Mouse (Mus musculus) heart, postnatal 0 days (tissue): ENCODE measurements at regions not wholly inside any gene's neighbourhood (a gene's known extent, or its start where the extent isn't known, plus 50 kb on each side); places are given as distances from the start of the nearest gene placed in this dataset.

Experiments used
- ATAC-seq: fragments of 200-750 bp; cut with Nextera tagmentation; 2 replicates; pipeline ENCODE4 v1.8.0; 2017; ENCODE audit warnings: low read depth, moderate number of reproducible peaks, moderate library complexity; ENCODE audit not compliant: insufficient read depth
- DNase-seq: peaks from one replicate; pipeline ENCODE4 v3.0.0-alpha.2; 2016; ENCODE audit warnings: low spot score
- H3K27ac ChIP-seq: fragments of 300-500 bp; sonication (generic); 2 replicates; pipeline ENCODE4 v1.5.1; 2014; ENCODE audit warnings: low read depth, mild to moderate bottlenecking
- H3K27me3 ChIP-seq: fragments of 300-500 bp; sonication (generic); 2 replicates; pipeline ENCODE4 v1.6.1; 2014; ENCODE audit warnings: low read length, mixed read lengths; ENCODE audit not compliant: control insufficient read depth, insufficient read depth
- H3K36me3 ChIP-seq: fragments of 300-500 bp; sonication (generic); replicated peaks from 2 replicates; pipeline ENCODE4 v1.6.1; 2014; ENCODE audit warnings: low read length, mixed read lengths; ENCODE audit not compliant: control insufficient read depth, insufficient read depth
- H3K4me1 ChIP-seq: fragments of 300-500 bp; sonication (generic); 2 replicates; pipeline ENCODE4 v1.6.1; 2014; ENCODE audit warnings: antibody characterized with exemption; ENCODE audit not compliant: control insufficient read depth, insufficient read depth
- H3K4me2 ChIP-seq: fragments of 300-500 bp; sonication (generic); 2 replicates; pipeline ENCODE4 v1.6.1; 2014; ENCODE audit warnings: low read depth, mild to moderate bottlenecking, low read length, moderate library complexity
- H3K4me3 ChIP-seq: fragments of 300-500 bp; sonication (generic); 2 replicates; pipeline ENCODE4 v1.5.1; 2014; ENCODE audit warnings: low read depth, low read length
- H3K9ac ChIP-seq: fragments of 300-500 bp; sonication (generic); replicated peaks from 2 replicates; pipeline ENCODE4 v1.6.1; 2014; ENCODE audit warnings: low read depth, low read length, mixed read lengths
- H3K9me3 ChIP-seq: fragments of 300-500 bp; sonication (generic); replicated peaks from 2 replicates; pipeline ENCODE4 v1.6.1; 2016; ENCODE audit warnings: low read length; ENCODE audit not compliant: control insufficient read depth
- CTCF ChIP-seq: IDR thresholded peaks from 2 replicates; pipeline ENCODE4 v1.5.1; 2016; ENCODE audit warnings: antibody characterized with exemption, control low read depth, low read depth
- EP300 ChIP-seq: IDR thresholded peaks from 2 replicates; pipeline ENCODE4 v1.6.1; 2016; ENCODE audit warnings: antibody characterized with exemption, low read depth
- WGBS: fragments of 180-500 bp; shearing (Covaris S2); extraction: QIAGEN DNeasy Blood & Tissue Kit; methylation state at CpG from one replicate; pipeline ENCODE4 v1.1.7; 2014; 5-methylcytosine and 5-hydroxymethylcytosine counted together

DNA sequence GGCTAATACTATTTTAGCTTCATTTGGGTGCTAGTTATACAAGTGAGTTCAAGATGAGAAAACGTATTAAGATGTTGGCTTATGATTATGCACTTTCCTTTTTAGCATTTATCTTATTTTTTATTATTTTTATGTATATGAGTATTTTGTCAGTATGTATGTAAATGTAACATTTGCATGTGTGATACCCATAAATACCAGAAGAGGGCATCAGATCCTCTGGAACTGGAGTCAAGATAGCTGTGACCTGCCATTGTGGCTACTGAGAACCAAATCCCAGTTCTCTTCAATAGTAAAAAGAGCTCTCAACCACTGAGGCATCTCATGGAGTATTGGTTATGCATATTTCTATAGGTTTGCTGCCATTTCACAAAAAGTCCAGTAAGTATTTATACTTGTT is 83.3 kb downstream of the Insig2 start:
- H3K4me2 ChIP-seq: no peak overlapping the region
- ATAC-seq: no peak
- DNase-seq: no peak

DNA sequence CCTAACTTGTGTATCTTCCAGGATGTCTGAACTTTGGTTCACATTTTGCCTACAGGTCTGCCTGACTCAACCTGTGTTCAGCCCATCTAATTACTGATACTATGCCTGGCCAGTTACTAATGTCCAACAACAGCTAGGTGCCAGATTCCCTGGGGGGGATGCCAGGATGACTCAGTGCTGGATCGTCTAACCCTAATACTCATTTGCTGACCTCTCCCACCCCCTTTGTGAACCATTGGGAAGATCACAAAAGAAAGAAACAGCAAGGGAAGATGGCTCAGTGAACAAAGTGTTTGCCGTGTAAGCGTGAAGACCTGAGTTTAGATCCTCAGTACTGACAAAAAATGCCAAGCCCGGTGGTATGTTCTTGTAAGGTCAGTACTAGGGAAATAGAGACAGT is 81.7 kb downstream of the Insig2 start:
- H3K27me3 ChIP-seq: no peaks in the 10 kb centered on the region
- H3K9ac ChIP-seq: no peak overlapping the region
- H3K27ac ChIP-seq: no peak overlapping the region
- no peak for ATAC-seq
- H3K4me3 ChIP-seq: no peak overlapping the region
- no peak for DNase-seq
- H3K4me2 ChIP-seq: no peak overlapping the region
- H3K9me3 ChIP-seq: no peaks in the 10 kb centered on the region
- WGBS: 85% methylated on average over 4 of the region's 4 CpGs
- no peaks in the 10 kb centered on the region for H3K36me3 ChIP-seq
- TF ChIP-seq EP300 (no peak), CTCF (no peak)
- no peaks in the 10 kb centered on the region for H3K4me1 ChIP-seq

More for the DNA sequence above, 83.3 kb downstream of the Insig2 start:
- Histone ChIP-seq H3K36me3 (no peaks in the 10 kb centered on the region), H3K27me3 (no peaks in the 10 kb centered on the region), H3K9me3 (no peaks in the 10 kb centered on the region), H3K4me1 (no peaks in the 10 kb centered on the region), H3K4me3 (no peak overlapping the region), H3K9ac (no peak overlapping the region), H3K27ac (no peak overlapping the region)
- WGBS: 46% methylated on average over 1 of the region's 1 CpGs
- TF ChIP-seq CTCF (peak; percentile 33), EP300 (no peak)

DNA sequence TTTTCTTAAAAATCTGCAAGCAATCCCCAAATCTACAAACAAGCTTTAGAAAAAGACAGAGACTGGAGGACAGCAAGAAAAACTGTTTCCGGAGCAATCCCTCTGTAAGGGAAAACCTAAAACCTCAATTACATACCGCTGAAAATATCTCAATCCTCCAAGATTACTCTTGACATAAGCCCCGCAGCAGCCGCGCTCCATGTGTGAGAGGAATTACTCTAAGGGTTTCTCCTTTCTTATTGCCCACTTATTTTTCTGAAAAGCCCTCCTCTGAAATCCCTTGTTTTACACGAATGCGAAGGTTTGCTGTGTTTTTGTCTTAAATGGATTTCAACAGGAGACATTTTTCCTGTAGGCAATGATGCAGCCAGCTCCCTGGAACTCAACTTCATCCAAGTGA is 80.3 kb downstream of the Insig2 start:
- Histone ChIP-seq H3K36me3 (no peaks in the 10 kb centered on the region), H3K4me3 (no peak overlapping the region), H3K4me2 (no peak overlapping the region), H3K9me3 (no peaks in the 10 kb centered on the region), H3K9ac (no peak overlapping the region), H3K4me1 (no peaks in the 10 kb centered on the region), H3K27ac (no peak overlapping the region), H3K27me3 (no peaks in the 10 kb centered on the region)
- 79% methylated on average over 7 of the region's 7 CpGs for WGBS
- DNase-seq (no peak), ATAC-seq (no peak)
- TF ChIP-seq CTCF (no peak), EP300 (no peak)

DNA sequence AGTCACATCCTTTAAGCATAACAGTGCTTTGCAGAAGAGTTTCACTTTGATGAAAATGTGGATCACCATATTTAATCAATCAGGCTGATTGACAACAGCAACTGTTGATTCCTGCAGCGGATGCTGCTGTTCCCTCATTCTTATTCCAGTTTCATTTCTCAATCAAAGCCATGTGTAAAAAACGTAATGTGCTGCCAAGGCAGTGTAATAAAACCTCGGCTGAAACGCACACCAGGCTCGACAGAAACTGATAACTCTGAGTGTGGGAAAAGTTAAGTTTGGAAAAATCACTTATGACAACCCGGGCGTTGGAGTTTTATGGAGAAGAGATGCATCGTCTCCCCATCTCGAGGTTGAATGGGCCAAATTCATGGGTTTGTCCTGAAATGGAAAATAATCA is 78.2 kb downstream of the Insig2 start:
- 60% methylated on average over 9 of the region's 9 CpGs for WGBS
- DNase-seq: no peak
- Histone ChIP-seq H3K4me2 (no peak overlapping the region), H3K27ac (no peak overlapping the region), H3K9ac (no peak overlapping the region), H3K4me3 (no peak overlapping the region), H3K36me3 (no peaks in the 10 kb centered on the region), H3K27me3 (no peaks in the 10 kb centered on the region), H3K4me1 (no peaks in the 10 kb centered on the region), H3K9me3 (no peaks in the 10 kb centered on the region)
- TF ChIP-seq EP300: no peak
- TF ChIP-seq CTCF: no peak
- no peak for ATAC-seq
